Mouse (Mus musculus): ENCODE measurements around the gene Zfx. TPM values are rescaled to one million over a fixed set of nuclear protein-coding genes. Genes with fewer than 3 reads are reported as not detected.

The Zfx gene
- polyA plus RNA-seq, 1 experiment from 2014 or later, result 28.1 TPM

GRCm38 (mm10) chrX:94132239-94132638 lies 8.7 kb upstream of the Zfx start:
- no peak for ATAC-seq
- Histone ChIP-seq H3K9me3 (ENCODE audit: control insufficient read depth, low read length) (no peaks in the 10 kb centered on the region), H3K36me3 (ENCODE audit: control insufficient read depth, insufficient read depth) (no peaks in the 10 kb centered on the region), H3K4me2 (ENCODE audit: low read length) (no peak overlapping the region), H3K27me3 (replicated peaks; ENCODE audit: control insufficient read depth, insufficient read depth, low read length) (peaks cover 32% of the 10 kb centered on the region), H3K4me3 (replicated peaks; ENCODE audit: low read length) (no peak overlapping the region), H3K9ac (replicated peaks; ENCODE audit: low read depth, low read length) (no peak overlapping the region), H3K27ac (ENCODE audit: low read length) (no peak overlapping the region), H3K4me1 (replicated peaks; ENCODE audit: control insufficient read depth, insufficient read depth, low read length) (no peaks in the 10 kb centered on the region)
- 74% methylated on average over 3 of the region's 3 CpGs for WGBS

GRCm38 (mm10) chrX:94129712-94130111 lies 6.2 kb upstream of the Zfx start:
- 70% methylated on average over 4 of the region's 4 CpGs for WGBS
- H3K27ac ChIP-seq (ENCODE audit: low read length), result no peak overlapping the region
- ATAC-seq, result no peak
- no peaks in the 10 kb centered on the region for H3K9me3 ChIP-seq (ENCODE audit: control insufficient read depth, low read length)
- H3K4me3 ChIP-seq (replicated peaks; ENCODE audit: low read length), result no peak overlapping the region
- H3K27me3 ChIP-seq (replicated peaks; ENCODE audit: control insufficient read depth, insufficient read depth, low read length), result peaks cover 26% of the 10 kb centered on the region
- H3K4me2 ChIP-seq (ENCODE audit: low read length), result no peak overlapping the region
- no peaks in the 10 kb centered on the region for H3K4me1 ChIP-seq (replicated peaks; ENCODE audit: control insufficient read depth, insufficient read depth, low read length)
- H3K9ac ChIP-seq (replicated peaks; ENCODE audit: low read depth, low read length), result no peak overlapping the region
- H3K36me3 ChIP-seq (ENCODE audit: control insufficient read depth, insufficient read depth), result no peaks in the 10 kb centered on the region

- H3K4me1 ChIP-seq (replicated peaks; ENCODE audit: control insufficient read depth, insufficient read depth, low read length), result peaks cover 5% of the 10 kb centered on the region
- no peaks in the 10 kb centered on the region for H3K9me3 ChIP-seq (ENCODE audit: control insufficient read depth, low read length)
- H3K4me2 ChIP-seq (ENCODE audit: low read length), result no peak overlapping the region
- H3K27ac ChIP-seq (ENCODE audit: low read length), result no peak overlapping the region
- peaks cover 18% of the 10 kb centered on the region; the same call in 1 of the 2 replicates for H3K27me3 ChIP-seq (replicated peaks; ENCODE audit: control insufficient read depth, insufficient read depth, low read length)
- H3K9ac ChIP-seq (replicated peaks; ENCODE audit: low read depth, low read length), result no peak overlapping the region
- 71% methylated on average over 2 of the region's 2 CpGs for WGBS
- no peaks in the 10 kb centered on the region for H3K36me3 ChIP-seq (ENCODE audit: control insufficient read depth, insufficient read depth)
- no peak overlapping the region for H3K4me3 ChIP-seq (replicated peaks; ENCODE audit: low read length)
- ATAC-seq, result no peak
Measured at GRCm38 (mm10) chrX:94125950-94126349, 2.4 kb upstream of the Zfx start.

GRCm38 (mm10) chrX:94122709-94123058 lies 818 bp downstream of the Zfx start:
- 24% methylated on average over 41 of the region's 53 CpGs for WGBS
- H3K4me2 ChIP-seq (ENCODE audit: low read length), result peak overlapping the region; percentile 29
- peaks cover 5% of the 10 kb centered on the region for H3K4me1 ChIP-seq (replicated peaks; ENCODE audit: control insufficient read depth, insufficient read depth, low read length)
- H3K9me3 ChIP-seq (ENCODE audit: control insufficient read depth, low read length), result no peaks in the 10 kb centered on the region
- peak overlapping the region; percentile 60 for H3K4me3 ChIP-seq (replicated peaks; ENCODE audit: low read length)
- no peaks in the 10 kb centered on the region for H3K36me3 ChIP-seq (ENCODE audit: control insufficient read depth, insufficient read depth)
- H3K27ac ChIP-seq (ENCODE audit: low read length), result peak overlapping the region; percentile 99
- H3K27me3 ChIP-seq (replicated peaks; ENCODE audit: control insufficient read depth, insufficient read depth, low read length), result peaks cover 21% of the 10 kb centered on the region; the same call in 1 of the 2 replicates
- peak overlapping the region; percentile 89 for H3K9ac ChIP-seq (replicated peaks; ENCODE audit: low read depth, low read length)
- ATAC-seq, result peak; percentile 68

- Histone ChIP-seq H3K9ac (replicated peaks; ENCODE audit: low read depth, low read length) (peak overlapping the region; percentile 89), H3K4me1 (replicated peaks; ENCODE audit: control insufficient read depth, insufficient read depth, low read length) (peaks cover 5% of the 10 kb centered on the region), H3K4me3 (replicated peaks; ENCODE audit: low read length) (peak overlapping the region; percentile 60), H3K9me3 (ENCODE audit: control insufficient read depth, low read length) (no peaks in the 10 kb centered on the region), H3K27me3 (replicated peaks; ENCODE audit: control insufficient read depth, insufficient read depth, low read length) (peaks cover 18% of the 10 kb centered on the region; the same call in 1 of the 2 replicates), H3K36me3 (ENCODE audit: control insufficient read depth, insufficient read depth) (no peaks in the 10 kb centered on the region), H3K4me2 (ENCODE audit: low read length) (peak overlapping the region; percentile 79), H3K27ac (ENCODE audit: low read length) (peak overlapping the region; percentile 99)
- peak; percentile 89 for ATAC-seq
- 15% methylated on average over 47 of the region's 65 CpGs for WGBS
Measured at GRCm38 (mm10) chrX:94121866-94122708, 1.4 kb downstream of the Zfx start.

GRCm38 (mm10) chrX:94121161-94121856 lies 2.2 kb downstream of the Zfx start:
- H3K4me1 ChIP-seq (replicated peaks; ENCODE audit: control insufficient read depth, insufficient read depth, low read length), result peaks cover 5% of the 10 kb centered on the region
- WGBS, result 25% methylated on average over 24 of the region's 24 CpGs
- H3K9ac ChIP-seq (replicated peaks; ENCODE audit: low read depth, low read length), result peak overlapping the region; percentile 28; the same call in 1 of the 2 replicates
- H3K9me3 ChIP-seq (ENCODE audit: control insufficient read depth, low read length), result no peaks in the 10 kb centered on the region
- no peaks in the 10 kb centered on the region for H3K36me3 ChIP-seq (ENCODE audit: control insufficient read depth, insufficient read depth)
- H3K4me3 ChIP-seq (replicated peaks; ENCODE audit: low read length), result peak overlapping the region; percentile 60
- peak overlapping the region; percentile 3; the same call in 1 of the 2 replicates for H3K27ac ChIP-seq (ENCODE audit: low read length)
- no peak for ATAC-seq
- peak overlapping the region; percentile 79 for H3K4me2 ChIP-seq (ENCODE audit: low read length)
- peaks cover 16% of the 10 kb centered on the region; the same call in 1 of the 2 replicates for H3K27me3 ChIP-seq (replicated peaks; ENCODE audit: control insufficient read depth, insufficient read depth, low read length)

- Histone ChIP-seq H3K27ac (ENCODE audit: low read length) (no peak overlapping the region), H3K9me3 (ENCODE audit: control insufficient read depth, low read length) (no peaks in the 10 kb centered on the region), H3K4me2 (ENCODE audit: low read length) (no peak overlapping the region), H3K27me3 (replicated peaks; ENCODE audit: control insufficient read depth, insufficient read depth, low read length) (peaks cover 13% of the 10 kb centered on the region; the same call in 1 of the 2 replicates), H3K9ac (replicated peaks; ENCODE audit: low read depth, low read length) (no peak overlapping the region), H3K4me3 (replicated peaks; ENCODE audit: low read length) (no peak overlapping the region), H3K36me3 (ENCODE audit: control insufficient read depth, insufficient read depth) (no peaks in the 10 kb centered on the region), H3K4me1 (replicated peaks; ENCODE audit: control insufficient read depth, insufficient read depth, low read length) (peaks cover 5% of the 10 kb centered on the region)
- ATAC-seq, result no peak
Measured at GRCm38 (mm10) chrX:94118350-94118749, 5.2 kb downstream of the Zfx start.

- no peak overlapping the region for H3K9ac ChIP-seq (replicated peaks; ENCODE audit: low read depth, low read length)
- no peaks in the 10 kb centered on the region for H3K36me3 ChIP-seq (ENCODE audit: control insufficient read depth, insufficient read depth)
- no peak for ATAC-seq
- H3K4me3 ChIP-seq (replicated peaks; ENCODE audit: low read length), result no peak overlapping the region
- no peak overlapping the region for H3K27ac ChIP-seq (ENCODE audit: low read length)
- H3K4me2 ChIP-seq (ENCODE audit: low read length), result no peak overlapping the region
- H3K4me1 ChIP-seq (replicated peaks; ENCODE audit: control insufficient read depth, insufficient read depth, low read length), result no peaks in the 10 kb centered on the region; the same call in 1 of the 2 replicates
- no peaks in the 10 kb centered on the region for H3K9me3 ChIP-seq (ENCODE audit: control insufficient read depth, low read length)
- peaks cover 8% of the 10 kb centered on the region; the same call in 1 of the 2 replicates for H3K27me3 ChIP-seq (replicated peaks; ENCODE audit: control insufficient read depth, insufficient read depth, low read length)
- 82% methylated on average over 6 of the region's 6 CpGs for WGBS
Measured at GRCm38 (mm10) chrX:94115882-94116281, 7.6 kb downstream of the Zfx start.

- Histone ChIP-seq H3K27ac (ENCODE audit: low read length) (no peak overlapping the region), H3K9me3 (ENCODE audit: control insufficient read depth, low read length) (no peaks in the 10 kb centered on the region), H3K36me3 (ENCODE audit: control insufficient read depth, insufficient read depth) (no peaks in the 10 kb centered on the region), H3K27me3 (replicated peaks; ENCODE audit: control insufficient read depth, insufficient read depth, low read length) (peaks cover 5% of the 10 kb centered on the region; the same call in 1 of the 2 replicates), H3K9ac (replicated peaks; ENCODE audit: low read depth, low read length) (no peak overlapping the region), H3K4me2 (ENCODE audit: low read length) (no peak overlapping the region), H3K4me3 (replicated peaks; ENCODE audit: low read length) (no peak overlapping the region), H3K4me1 (replicated peaks; ENCODE audit: control insufficient read depth, insufficient read depth, low read length) (no peaks in the 10 kb centered on the region)
- 65% methylated on average over 2 of the region's 2 CpGs for WGBS
- no peak for ATAC-seq
Measured at GRCm38 (mm10) chrX:94105964-94106363, 17.5 kb downstream of the Zfx start.

Measured in forebrain, embryonic 16.5 days (tissue).